10 mouse cellular contexts compared by ENCODE assay signal in genomic region chr8:84937620-84938485, GRCm38 (mm10). TPM values are rescaled to one million over a fixed set of nuclear protein-coding genes. Genes with fewer than 3 reads are reported as not detected.
DNase-seq lines count a peak whose midpoint lies in the region; ATAC-seq lines count a peak whose summit lies in the region.
"Had no signal": no experiment of that assay in that cellular context is flagged by ENCODE, and none has a peak within 500 bp of the region (broad histone marks: within the 10 kb centered on the region; RNA-seq: fewer than 3 reads in every experiment).

No protein-coding gene starts in this region.

- no peak for ATAC-seq in kidney, embryonic 15.5 days (replicated peaks; ENCODE audit: low FRiP score)
- no peak for ATAC-seq in embryonic facial prominence, embryonic 13.5 days (ENCODE audit: insufficient number of reproducible peaks, insufficient read depth, low FRiP score, low TSS enrichment, low read depth)
- ATAC-seq in intestine, embryonic 14.5 days (replicated peaks; ENCODE audit: low FRiP score, low TSS enrichment, low read depth) = no peak
- ATAC-seq in midbrain, embryonic 16.5 days = no peak

- no peak for DNase-seq in kidney, adult 8-10 months
- no peak for DNase-seq in intestine, embryonic 14.5 days (ENCODE audit: low spot score)
- DNase-seq in retina, postnatal 1 day = no peak
- DNase-seq in layer of hippocampus, postnatal 10 days (ENCODE audit: low spot score in 2 of 2) = no peak
- DNase-seq in layer of hippocampus, postnatal 14 days (ENCODE audit: low spot score in 2 of 2) = no peak

- H3K9me3 ChIP-seq in kidney, embryonic 15.5 days (replicated peaks) = no peaks in the 10 kb centered on the region
- H3K9me3 ChIP-seq in embryonic facial prominence, embryonic 13.5 days = no peaks in the 10 kb centered on the region
- no peaks in the 10 kb centered on the region for H3K9me3 ChIP-seq in intestine, embryonic 14.5 days (ENCODE audit: control insufficient read depth, low read length)
- H3K9me3 ChIP-seq in midbrain, embryonic 16.5 days (replicated peaks; ENCODE audit: control insufficient read depth, low read length, poor library complexity, severe bottlenecking) = no peaks in the 10 kb centered on the region

- peaks cover 21% of the 10 kb centered on the region for H3K4me1 ChIP-seq in kidney, embryonic 15.5 days
- peaks cover 17% of the 10 kb centered on the region for H3K4me1 ChIP-seq in embryonic facial prominence, embryonic 13.5 days
- peaks cover 10% of the 10 kb centered on the region for H3K4me1 ChIP-seq in intestine, embryonic 14.5 days (replicated peaks; ENCODE audit: control insufficient read depth, insufficient read depth, low read length)
- H3K4me1 ChIP-seq in midbrain, embryonic 16.5 days (ENCODE audit: control insufficient read depth, insufficient read depth, low read length) = peaks cover 24% of the 10 kb centered on the region

- H3K27ac ChIP-seq in kidney, embryonic 15.5 days = no peak overlapping the region
- no peak overlapping the region for H3K27ac ChIP-seq in embryonic facial prominence, embryonic 13.5 days
- H3K27ac ChIP-seq in intestine, embryonic 14.5 days (ENCODE audit: low read depth) = no peak overlapping the region
- H3K27ac ChIP-seq in midbrain, embryonic 16.5 days (ENCODE audit: low read length) = peak overlapping the region; percentile 98

- peak overlapping the region; percentile 87 for H3K4me2 ChIP-seq in kidney, embryonic 15.5 days
- peak overlapping the region; percentile 81 for H3K4me2 ChIP-seq in embryonic facial prominence, embryonic 13.5 days
- peak overlapping the region; percentile 62 for H3K4me2 ChIP-seq in intestine, embryonic 14.5 days (ENCODE audit: low read length)
- peak overlapping the region; percentile 98 for H3K4me2 ChIP-seq in midbrain, embryonic 16.5 days (ENCODE audit: low read length)

- no peaks in the 10 kb centered on the region for H3K36me3 ChIP-seq in kidney, embryonic 15.5 days
- no peaks in the 10 kb centered on the region for H3K36me3 ChIP-seq in embryonic facial prominence, embryonic 13.5 days
- no peaks in the 10 kb centered on the region for H3K36me3 ChIP-seq in intestine, embryonic 14.5 days (ENCODE audit: control insufficient read depth, insufficient read depth, low read length)
- no peaks in the 10 kb centered on the region; the same call in 1 of the 2 replicates for H3K36me3 ChIP-seq in midbrain, embryonic 16.5 days (ENCODE audit: control insufficient read depth, insufficient read depth, low read length)

- 64% methylated on average over 13 of the region's 13 CpGs for WGBS in kidney, embryonic 15.5 days
- 61% methylated on average over 13 of the region's 13 CpGs for whole genome bisulfite sequencing in embryonic facial prominence, embryonic 13.5 days
- 59% methylated on average over 13 of the region's 13 CpGs for WGBS in intestine, embryonic 14.5 days
- 66% methylated on average over 13 of the region's 13 CpGs for WGBS in midbrain, embryonic 16.5 days

- H3K27me3 ChIP-seq in kidney, embryonic 15.5 days = peaks cover 91% of the 10 kb centered on the region
- H3K27me3 ChIP-seq in embryonic facial prominence, embryonic 13.5 days = peaks cover 86% of the 10 kb centered on the region
- peaks cover 62% of the 10 kb centered on the region for H3K27me3 ChIP-seq in intestine, embryonic 14.5 days (replicated peaks; ENCODE audit: control insufficient read depth, insufficient read depth, low read length)
- no peaks in the 10 kb centered on the region; the same call in 1 of the 2 replicates for H3K27me3 ChIP-seq in midbrain, embryonic 16.5 days (ENCODE audit: control insufficient read depth, insufficient read depth, low read depth, low read length)

- peak overlapping the region; percentile 48 for H3K4me3 ChIP-seq in kidney, embryonic 15.5 days (replicated peaks)
- peak overlapping the region; percentile 45; the same call in 1 of the 2 replicates for H3K4me3 ChIP-seq in embryonic facial prominence, embryonic 13.5 days
- H3K4me3 ChIP-seq in intestine, embryonic 14.5 days (ENCODE audit: low read depth, low read length) = no peak overlapping the region
- peak overlapping the region; percentile 92 for H3K4me3 ChIP-seq in midbrain, embryonic 16.5 days (ENCODE audit: low read depth, low read length)

- H3K9ac ChIP-seq in kidney, embryonic 15.5 days = no peak overlapping the region
- H3K9ac ChIP-seq in embryonic facial prominence, embryonic 13.5 days = no peak overlapping the region
- no peak overlapping the region for H3K9ac ChIP-seq in intestine, embryonic 14.5 days (ENCODE audit: low read length)
- H3K9ac ChIP-seq in midbrain, embryonic 16.5 days (ENCODE audit: low read depth, low read length) = peak overlapping the region; percentile 100

RNA-seq across cellular contexts. Expression of gene Mast1, which starts 0.7 kb away (rescaled TPM):
- polyA plus RNA-seq in kidney, embryonic 15.5 days (2015; fragmentation: Nextera tagmentation; extraction: Ambion mirVana) = 0.40 and 0.48 TPM in 2 replicates
- polyA plus RNA-seq in embryonic facial prominence, embryonic 13.5 days (2015; fragmentation: Nextera tagmentation; extraction: Ambion mirVana) = 1.4 and 1.6 TPM in 2 replicates
- 2.3 and 2.6 TPM in 2 replicates for polyA plus RNA-seq in intestine, embryonic 14.5 days (2014; fragmentation: Nextera tagmentation; extraction: Ambion mirVana)
- polyA plus RNA-seq in midbrain, embryonic 16.5 days (2015; fragmentation: Nextera tagmentation; extraction: Ambion mirVana) = 85.7 and 86.1 TPM in 2 replicates
- 100 to 1,000 TPM; 162 to 169 TPM for total RNA-seq in layer of hippocampus, postnatal 10 days (2021)
- 100 to 1,000 TPM; 127 to 140 TPM for total RNA-seq in layer of hippocampus, postnatal 14 days (2021)

RNA-seq across cellular contexts. Expression of gene Rtbdn, which starts 8.9 kb away (rescaled TPM):
- polyA plus RNA-seq in kidney, embryonic 15.5 days (2015; fragmentation: Nextera tagmentation; extraction: Ambion mirVana) = 0.45 and 0.49 TPM in 2 replicates
- 0.36 and 0.39 TPM in 2 replicates for polyA plus RNA-seq in embryonic facial prominence, embryonic 13.5 days (2015; fragmentation: Nextera tagmentation; extraction: Ambion mirVana)
- 0.09 TPM in 1 of 2 replicates, not detected in the other for polyA plus RNA-seq in intestine, embryonic 14.5 days (2014; fragmentation: Nextera tagmentation; extraction: Ambion mirVana)
- polyA plus RNA-seq in midbrain, embryonic 16.5 days (2015; fragmentation: Nextera tagmentation; extraction: Ambion mirVana) = 2.8 and 3.3 TPM in 2 replicates
- 1 to 10 TPM; 3.1 to 3.6 TPM for total RNA-seq in layer of hippocampus, postnatal 10 days (2021)
- total RNA-seq in layer of hippocampus, postnatal 14 days (2021) = 1 to 10 TPM; 1.5 to 1.8 TPM
- total RNA-seq: heart, adult 18-20 months had no signal

RNA-seq across cellular contexts. Expression of gene Dnase2a, which starts 29.5 kb away (rescaled TPM):
- polyA plus RNA-seq in kidney, embryonic 15.5 days (2015; fragmentation: Nextera tagmentation; extraction: Ambion mirVana) = 8.3 and 8.6 TPM in 2 replicates
- polyA plus RNA-seq in embryonic facial prominence, embryonic 13.5 days (2015; fragmentation: Nextera tagmentation; extraction: Ambion mirVana) = 15.9 and 22.7 TPM in 2 replicates
- 8.3 and 8.6 TPM in 2 replicates for polyA plus RNA-seq in intestine, embryonic 14.5 days (2014; fragmentation: Nextera tagmentation; extraction: Ambion mirVana)
- polyA plus RNA-seq in midbrain, embryonic 16.5 days (2015; fragmentation: Nextera tagmentation; extraction: Ambion mirVana) = 5.0 and 6.1 TPM in 2 replicates
- 1 to 10 TPM; 4.2 to 5.2 TPM for total RNA-seq in layer of hippocampus, postnatal 10 days (2021)
- total RNA-seq in layer of hippocampus, postnatal 14 days (2021) = 1 to 10 TPM; 4.0 TPM

RNA-seq across cellular contexts. Expression of gene Gm49661, which starts 31.4 kb away (rescaled TPM):
- not detected in 2 replicates for polyA plus RNA-seq in kidney, embryonic 15.5 days (2015; fragmentation: Nextera tagmentation; extraction: Ambion mirVana)
- polyA plus RNA-seq in embryonic facial prominence, embryonic 13.5 days (2015; fragmentation: Nextera tagmentation; extraction: Ambion mirVana) = not detected in 2 replicates
- not detected in 2 replicates for polyA plus RNA-seq in intestine, embryonic 14.5 days (2014; fragmentation: Nextera tagmentation; extraction: Ambion mirVana)
- not detected in 2 replicates for polyA plus RNA-seq in midbrain, embryonic 16.5 days (2015; fragmentation: Nextera tagmentation; extraction: Ambion mirVana)
- not detected for total RNA-seq in layer of hippocampus, postnatal 10 days (2021)
- not detected for total RNA-seq in layer of hippocampus, postnatal 14 days (2021)
- total RNA-seq: left cerebral cortex, postnatal 4 days had no signal

RNA-seq across cellular contexts. Expression of gene Prdx2, which starts 31.5 kb away (rescaled TPM):
- polyA plus RNA-seq in kidney, embryonic 15.5 days (2015; fragmentation: Nextera tagmentation; extraction: Ambion mirVana) = 808 and 824 TPM in 2 replicates
- polyA plus RNA-seq in embryonic facial prominence, embryonic 13.5 days (2015; fragmentation: Nextera tagmentation; extraction: Ambion mirVana) = 888 and 1,010 TPM in 2 replicates
- 771 and 821 TPM in 2 replicates for polyA plus RNA-seq in intestine, embryonic 14.5 days (2014; fragmentation: Nextera tagmentation; extraction: Ambion mirVana)
- 1,134 and 1,161 TPM in 2 replicates for polyA plus RNA-seq in midbrain, embryonic 16.5 days (2015; fragmentation: Nextera tagmentation; extraction: Ambion mirVana)
- 100 to 1,000 TPM; 492 to 505 TPM for total RNA-seq in layer of hippocampus, postnatal 10 days (2021)
- total RNA-seq in layer of hippocampus, postnatal 14 days (2021) = 100 to 1,000 TPM; 417 to 431 TPM

Comparison
In these comparisons a context has a peak if more than half of its experiments do, and no peak if none do; other contexts are left out.
1. RNA of gene Mast1, which starts 0.7 kb away (polyA plus RNA-seq): 85.7 to 86.1 TPM in midbrain, embryonic 16.5 days; 2.3 to 2.6 TPM in intestine, embryonic 14.5 days, 1.4 to 1.6 TPM in embryonic facial prominence, embryonic 13.5 days and 0.40 to 0.48 TPM in kidney, embryonic 15.5 days; every median in the first group is over 10 times any median in the second.
2. Peak in every context shown above with its lines, with median percentiles within 50 percentile points of each other: H3K4me2 ChIP-seq.